Mouse (Mus musculus) frontal cortex, postnatal 14 days (tissue): ENCODE measurements around the gene Kdm5c.
"Not testable (repeated sequence)": the region's sequence is repeated elsewhere in the genome, so short reads cannot be mapped to it uniquely, and the experiment has no call there.

Experiments
- DNase-seq, 2 experiments: peaks; one replicate each; pipeline ENCODE4 v3.0.0; 2022; ENCODE audit warnings: low spot score in 2 of 2

Kdm5c gene

DNA sequence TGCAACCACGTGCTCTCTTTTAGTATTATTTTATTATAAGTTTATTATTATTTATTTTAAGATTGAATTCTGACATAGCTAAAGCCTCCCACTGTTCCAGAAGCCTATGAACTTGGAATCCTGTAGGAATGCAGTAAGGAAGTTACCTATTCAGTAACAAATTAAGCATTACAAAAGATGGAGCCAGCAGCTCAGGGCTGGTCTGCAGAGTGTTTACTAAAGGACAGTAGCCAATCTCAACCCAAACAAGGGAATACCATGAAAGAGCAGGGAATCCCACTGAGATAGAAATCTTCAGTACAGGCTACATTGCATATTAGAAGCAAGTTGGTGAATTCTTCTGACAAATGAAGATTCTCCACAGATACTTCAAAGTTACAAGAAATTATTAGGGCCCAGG lies 54.2 kb downstream of the Kdm5c start:
- not testable (repeated sequence) for DNase-seq

GRCm38 (mm10) chrX:152306224-152306623 lies 73.4 kb downstream of the Kdm5c start:
- DNase-seq: no peak

DNA sequence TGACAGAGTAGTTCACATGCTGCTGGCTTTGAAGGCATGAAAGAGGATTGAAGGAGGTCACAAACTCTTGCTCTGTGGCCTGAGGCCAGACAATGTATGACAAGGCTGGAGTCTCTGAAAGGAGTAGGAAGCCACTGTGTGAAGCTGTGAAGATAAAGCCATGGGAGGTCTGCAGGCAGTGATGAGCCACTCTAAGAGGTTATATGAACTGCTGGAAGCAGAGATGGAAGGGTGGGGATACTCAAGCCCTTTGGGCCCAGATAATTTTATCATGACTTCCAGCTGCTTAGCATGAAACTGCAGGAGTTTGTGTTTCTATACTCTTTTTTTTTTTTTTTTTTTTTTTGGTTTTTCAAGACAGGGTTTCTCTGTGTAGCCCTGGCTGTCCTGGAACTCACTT lies 74.6 kb downstream of the Kdm5c start:
- DNase-seq: no peak

- DNase-seq: no peak
These were observed 75.1 kb downstream of the Kdm5c start for GRCm38 (mm10) chrX:152307942-152308341.

- no peak for DNase-seq
These were observed 87.7 kb downstream of the Kdm5c start for GRCm38 (mm10) chrX:152320535-152320934.

DNA sequence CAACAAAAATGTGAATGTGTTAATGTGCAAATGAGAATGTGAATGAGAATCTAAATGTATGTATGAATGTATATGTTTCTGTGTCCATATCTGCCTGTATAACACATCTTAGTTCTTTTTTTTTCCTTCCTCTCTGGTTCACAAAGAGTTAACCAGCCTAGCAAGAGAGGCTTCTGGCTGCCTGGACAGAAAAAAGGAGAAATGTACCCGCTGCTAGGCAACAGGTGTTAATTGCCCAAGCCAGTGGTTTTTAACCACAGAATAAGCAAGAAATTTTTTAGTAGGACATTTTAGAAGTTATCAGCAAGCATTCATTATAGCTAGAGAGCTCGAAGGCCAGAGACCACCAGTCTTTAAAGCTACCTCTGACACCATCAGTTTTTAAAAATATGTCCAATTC lies 90.0 kb downstream of the Kdm5c start:
- no peak for DNase-seq

DNA sequence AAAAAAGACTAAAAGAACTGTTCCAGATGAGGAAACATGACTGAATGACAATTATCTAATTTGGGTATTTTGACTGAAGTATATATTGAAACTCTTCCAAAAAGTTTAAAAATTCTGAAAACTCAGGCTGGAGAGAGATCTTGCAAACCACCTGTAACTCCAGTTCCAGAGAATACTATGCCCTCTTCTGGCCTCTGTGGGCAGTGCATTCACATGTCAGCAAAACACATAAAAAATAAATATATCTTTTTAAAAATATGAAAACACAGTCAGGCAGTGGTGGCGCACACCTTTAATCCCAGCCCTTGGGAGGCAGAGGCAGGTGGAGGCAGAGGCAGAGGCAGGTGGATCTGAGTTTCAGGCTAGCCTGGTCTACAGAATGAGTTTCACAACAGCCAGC lies 90.8 kb downstream of the Kdm5c start:
- no peak for DNase-seq
